Mouse (Mus musculus): Measurements from ENCODE around the gene Fbf1. TPM values are rescaled to one million over a fixed set of nuclear protein-coding genes. Genes with fewer than 3 reads are reported as not detected.
"Not testable (repeated sequence)": the region's sequence is repeated elsewhere in the genome, so short reads cannot be mapped to it uniquely, and the experiment has no call there.

Fbf1 gene
- polyA plus RNA-seq, 1 experiment from 2014 or later = 32.1 TPM

- H3K27me3 ChIP-seq (ENCODE audit: control insufficient read depth, insufficient read depth, low read length) = no peaks in the 10 kb centered on the region
- 28% methylated on average over 23 of the region's 23 CpGs for WGBS
- H3K9ac ChIP-seq (ENCODE audit: low read depth, low read length) = no peak within 1 kb of the TSS
- H3K27ac ChIP-seq (ENCODE audit: low read depth, low read length) = no peak within 1 kb of the TSS; the same call in 1 of the 2 replicates
- H3K9me3 ChIP-seq (ENCODE audit: control insufficient read depth, low read length) = no peaks in the 10 kb centered on the region
- DNase-seq (ENCODE audit: low spot score) (peak; percentile 58), ATAC-seq (ENCODE audit: low FRiP score) (no peak)
- H3K4me2 ChIP-seq (replicated peaks; ENCODE audit: low read depth, low read length) = no peak within 1 kb of the TSS; the same call in 1 of the 2 replicates
- no peak within 1 kb of the TSS for H3K4me3 ChIP-seq (ENCODE audit: low read depth, low read length)
- 0 out of 2 replicates have a peak, but pooled peaks cover 3% of the 10 kb centered on the region for H3K36me3 ChIP-seq (ENCODE audit: control insufficient read depth, insufficient read depth, low read length)
- H3K4me1 ChIP-seq (replicated peaks; ENCODE audit: control insufficient read depth, insufficient read depth, low read length) = peaks cover 4% of the 10 kb centered on the region; the same call in 1 of the 2 replicates
Observed at GRCm38 (mm10) chr11:116127156-116127980, 40.6 kb downstream of the Fbf1 start, which contains the start of gene Trim47. Trim47 (minus strand) TSS chr11:116127210.

DNA sequence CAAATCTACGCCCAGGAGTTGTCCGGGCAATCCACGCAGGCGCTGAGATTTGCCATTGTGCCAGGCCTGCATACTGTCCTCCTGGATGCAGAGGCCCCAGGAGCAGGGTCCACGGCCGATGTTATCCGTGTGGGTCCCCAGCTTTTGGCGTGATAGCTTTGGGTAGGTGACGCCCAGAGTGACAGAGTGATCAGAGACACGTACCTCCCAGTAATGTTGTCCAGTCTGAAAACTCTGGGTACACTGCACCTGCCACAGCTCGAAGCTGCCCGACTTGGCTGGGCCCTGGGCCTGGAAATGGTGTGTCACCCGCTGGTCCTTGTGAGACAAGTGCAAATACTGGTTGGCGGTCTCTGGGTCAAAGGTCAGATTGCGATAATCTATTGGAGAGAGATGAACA lies 41.7 kb downstream of the Fbf1 start:
- ATAC-seq (ENCODE audit: low FRiP score) (no peak), DNase-seq (ENCODE audit: low spot score) (no peak)
- H3K9ac ChIP-seq (ENCODE audit: low read depth, low read length) = no peak overlapping the region
- 94% methylated on average over 15 of the region's 15 CpGs for WGBS
- H3K4me1 ChIP-seq (replicated peaks; ENCODE audit: control insufficient read depth, insufficient read depth, low read length) = peaks cover 4% of the 10 kb centered on the region; the same call in 1 of the 2 replicates
- no peaks in the 10 kb centered on the region for H3K36me3 ChIP-seq (ENCODE audit: control insufficient read depth, insufficient read depth, low read length)
- no peak overlapping the region for H3K27ac ChIP-seq (ENCODE audit: low read depth, low read length)
- H3K27me3 ChIP-seq (ENCODE audit: control insufficient read depth, insufficient read depth, low read length) = no peaks in the 10 kb centered on the region
- H3K9me3 ChIP-seq (ENCODE audit: control insufficient read depth, low read length) = no peaks in the 10 kb centered on the region
- no peak overlapping the region for H3K4me3 ChIP-seq (ENCODE audit: low read depth, low read length)
- H3K4me2 ChIP-seq (replicated peaks; ENCODE audit: low read depth, low read length) = no peak overlapping the region

DNA sequence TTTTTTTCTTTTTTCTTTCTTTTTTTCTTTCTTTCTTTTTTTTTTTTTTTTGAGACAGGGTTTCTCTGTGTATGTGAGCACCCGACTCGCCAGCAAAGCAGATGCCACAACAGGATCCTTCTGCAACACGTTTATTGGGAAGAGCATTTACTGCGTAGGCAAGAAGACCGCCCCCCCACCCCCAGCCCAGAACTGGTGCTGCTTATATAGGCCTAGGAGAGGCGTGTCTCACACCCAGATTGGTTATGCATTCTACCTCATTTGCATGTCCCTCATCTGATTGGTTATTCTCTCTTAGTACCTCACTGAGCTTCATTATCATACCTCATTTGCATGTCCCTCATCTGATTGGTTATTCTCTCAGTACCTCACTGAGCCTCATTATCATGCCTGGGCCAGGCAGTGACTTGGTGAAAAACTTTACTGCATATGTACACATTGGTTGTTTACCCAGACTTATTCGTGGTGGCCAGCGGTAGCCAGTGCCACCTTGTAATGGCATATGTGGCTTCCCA lies 46.2 kb downstream of the Fbf1 start:
- DNase-seq (ENCODE audit: low spot score); H3K27me3 ChIP-seq (ENCODE audit: control insufficient read depth, insufficient read depth, low read length); H3K4me1 ChIP-seq (replicated peaks; ENCODE audit: control insufficient read depth, insufficient read depth, low read length); H3K4me2 ChIP-seq (replicated peaks; ENCODE audit: low read depth, low read length); ATAC-seq (ENCODE audit: low FRiP score); H3K27ac ChIP-seq (ENCODE audit: low read depth, low read length); H3K36me3 ChIP-seq (ENCODE audit: control insufficient read depth, insufficient read depth, low read length); H3K4me3 ChIP-seq (ENCODE audit: low read depth, low read length); H3K9me3 ChIP-seq (ENCODE audit: control insufficient read depth, low read length); H3K9ac ChIP-seq (ENCODE audit: low read depth, low read length): not testable (repeated sequence)
- whole genome bisulfite sequencing = 91% methylated on average over 8 of the region's 8 CpGs

GRCm38 (mm10) chr11:116117819-116118218 lies 50.1 kb downstream of the Fbf1 start:
- Histone ChIP-seq H3K4me2 (replicated peaks; ENCODE audit: low read depth, low read length) (no peak overlapping the region), H3K4me3 (ENCODE audit: low read depth, low read length) (no peak overlapping the region), H3K27me3 (ENCODE audit: control insufficient read depth, insufficient read depth, low read length) (no peaks in the 10 kb centered on the region), H3K4me1 (replicated peaks; ENCODE audit: control insufficient read depth, insufficient read depth, low read length) (no peaks in the 10 kb centered on the region), H3K36me3 (ENCODE audit: control insufficient read depth, insufficient read depth, low read length) (no peaks in the 10 kb centered on the region), H3K9me3 (ENCODE audit: control insufficient read depth, low read length) (no peaks in the 10 kb centered on the region), H3K9ac (ENCODE audit: low read depth, low read length) (no peak overlapping the region), H3K27ac (ENCODE audit: low read depth, low read length) (no peak overlapping the region)
- ATAC-seq (ENCODE audit: low FRiP score) (no peak), DNase-seq (ENCODE audit: low spot score) (no peak)

GRCm38 (mm10) chr11:116117241-116117640 lies 50.7 kb downstream of the Fbf1 start:
- Histone ChIP-seq H3K27me3 (ENCODE audit: control insufficient read depth, insufficient read depth, low read length) (no peaks in the 10 kb centered on the region), H3K4me3 (ENCODE audit: low read depth, low read length) (no peak overlapping the region), H3K4me1 (replicated peaks; ENCODE audit: control insufficient read depth, insufficient read depth, low read length) (no peaks in the 10 kb centered on the region), H3K27ac (ENCODE audit: low read depth, low read length) (no peak overlapping the region), H3K9me3 (ENCODE audit: control insufficient read depth, low read length) (no peaks in the 10 kb centered on the region), H3K4me2 (replicated peaks; ENCODE audit: low read depth, low read length) (no peak overlapping the region), H3K36me3 (ENCODE audit: control insufficient read depth, insufficient read depth, low read length) (no peaks in the 10 kb centered on the region), H3K9ac (ENCODE audit: low read depth, low read length) (no peak overlapping the region)
- DNase-seq (ENCODE audit: low spot score) (no peak), ATAC-seq (ENCODE audit: low FRiP score) (no peak)
- 66% methylated on average over 12 of the region's 12 CpGs for WGBS

- WGBS = 85% methylated on average over 19 of the region's 19 CpGs
- H3K27me3 ChIP-seq (ENCODE audit: control insufficient read depth, insufficient read depth, low read length) = peaks cover 47% of the 10 kb centered on the region
- no peak overlapping the region for H3K27ac ChIP-seq (ENCODE audit: low read depth, low read length)
- H3K4me1 ChIP-seq (replicated peaks; ENCODE audit: control insufficient read depth, insufficient read depth, low read length) = peaks cover 1% of the 10 kb centered on the region; the same call in 1 of the 2 replicates
- no peak overlapping the region for H3K9ac ChIP-seq (ENCODE audit: low read depth, low read length)
- no peaks in the 10 kb centered on the region for H3K9me3 ChIP-seq (ENCODE audit: control insufficient read depth, low read length)
- no peak overlapping the region for H3K4me3 ChIP-seq (ENCODE audit: low read depth, low read length)
- H3K4me2 ChIP-seq (replicated peaks; ENCODE audit: low read depth, low read length) = no peak overlapping the region
- H3K36me3 ChIP-seq (ENCODE audit: control insufficient read depth, insufficient read depth, low read length) = no peaks in the 10 kb centered on the region
- ATAC-seq (ENCODE audit: low FRiP score) (no peak), DNase-seq (ENCODE audit: low spot score) (no peak)
Observed at GRCm38 (mm10) chr11:116111611-116112203, 56.3 kb downstream of the Fbf1 start.

DNA sequence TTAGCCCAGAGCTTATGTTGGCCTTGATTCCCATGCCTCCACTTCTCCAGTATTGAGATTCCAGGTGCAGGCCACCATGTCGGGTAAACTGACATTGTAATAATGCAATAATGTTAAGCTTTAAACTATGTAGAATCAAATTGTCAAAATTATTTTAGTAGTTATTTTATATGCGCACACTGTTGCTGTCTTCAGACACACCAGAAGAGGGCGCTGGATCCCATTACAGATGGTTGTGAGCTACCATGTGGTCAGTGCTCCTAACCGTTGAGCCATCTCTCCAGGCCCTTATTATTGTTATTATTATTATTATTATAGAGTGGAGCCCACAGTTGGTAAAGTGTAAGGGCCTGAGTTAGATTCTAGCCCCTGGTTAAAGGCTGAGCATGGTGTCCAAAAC lies 56.9 kb downstream of the Fbf1 start:
- 78% methylated on average over 4 of the region's 4 CpGs for WGBS
- Histone ChIP-seq H3K4me3 (ENCODE audit: low read depth, low read length) (no peak overlapping the region), H3K4me1 (replicated peaks; ENCODE audit: control insufficient read depth, insufficient read depth, low read length) (peaks cover 8% of the 10 kb centered on the region), H3K27ac (ENCODE audit: low read depth, low read length) (no peak overlapping the region), H3K9ac (ENCODE audit: low read depth, low read length) (no peak overlapping the region), H3K4me2 (replicated peaks; ENCODE audit: low read depth, low read length) (no peak overlapping the region), H3K36me3 (ENCODE audit: control insufficient read depth, insufficient read depth, low read length) (no peaks in the 10 kb centered on the region), H3K9me3 (ENCODE audit: control insufficient read depth, low read length) (no peaks in the 10 kb centered on the region), H3K27me3 (ENCODE audit: control insufficient read depth, insufficient read depth, low read length) (peaks cover 52% of the 10 kb centered on the region)
- DNase-seq (ENCODE audit: low spot score) (no peak), ATAC-seq (ENCODE audit: low FRiP score) (no peak)

DNA sequence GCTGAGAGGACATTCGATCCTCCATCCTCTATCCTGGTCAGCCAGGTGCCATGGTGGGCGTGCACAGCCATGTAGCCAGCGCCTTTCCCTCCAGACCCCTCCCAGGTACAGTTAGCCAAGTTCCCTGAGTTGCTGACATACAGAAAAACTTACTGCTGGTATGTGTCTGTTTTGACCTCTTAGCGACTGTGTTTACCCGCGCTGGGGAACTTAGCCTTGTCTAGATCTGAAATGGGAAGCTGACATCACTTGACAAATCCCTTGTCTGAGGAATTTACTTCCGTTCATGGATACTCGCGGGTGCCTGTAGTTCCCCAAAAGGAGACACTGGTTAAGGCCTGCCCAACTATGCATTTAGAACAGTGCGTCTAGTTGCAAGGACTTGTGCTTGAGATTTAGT lies 57.4 kb downstream of the Fbf1 start:
- H3K4me2 ChIP-seq (replicated peaks; ENCODE audit: low read depth, low read length) = peak overlapping the region; percentile 25; the same call in 1 of the 2 replicates
- H3K4me3 ChIP-seq (ENCODE audit: low read depth, low read length) = peak overlapping the region; percentile 21
- no peaks in the 10 kb centered on the region for H3K36me3 ChIP-seq (ENCODE audit: control insufficient read depth, insufficient read depth, low read length)
- ATAC-seq (ENCODE audit: low FRiP score) (no peak), DNase-seq (ENCODE audit: low spot score) (no peak)
- no peaks in the 10 kb centered on the region for H3K9me3 ChIP-seq (ENCODE audit: control insufficient read depth, low read length)
- no peak overlapping the region for H3K27ac ChIP-seq (ENCODE audit: low read depth, low read length)
- peaks cover 8% of the 10 kb centered on the region for H3K4me1 ChIP-seq (replicated peaks; ENCODE audit: control insufficient read depth, insufficient read depth, low read length)
- 38% methylated on average over 10 of the region's 10 CpGs for WGBS
- H3K27me3 ChIP-seq (ENCODE audit: control insufficient read depth, insufficient read depth, low read length) = peaks cover 54% of the 10 kb centered on the region
- H3K9ac ChIP-seq (ENCODE audit: low read depth, low read length) = no peak overlapping the region
